In the genomic region with DNA sequence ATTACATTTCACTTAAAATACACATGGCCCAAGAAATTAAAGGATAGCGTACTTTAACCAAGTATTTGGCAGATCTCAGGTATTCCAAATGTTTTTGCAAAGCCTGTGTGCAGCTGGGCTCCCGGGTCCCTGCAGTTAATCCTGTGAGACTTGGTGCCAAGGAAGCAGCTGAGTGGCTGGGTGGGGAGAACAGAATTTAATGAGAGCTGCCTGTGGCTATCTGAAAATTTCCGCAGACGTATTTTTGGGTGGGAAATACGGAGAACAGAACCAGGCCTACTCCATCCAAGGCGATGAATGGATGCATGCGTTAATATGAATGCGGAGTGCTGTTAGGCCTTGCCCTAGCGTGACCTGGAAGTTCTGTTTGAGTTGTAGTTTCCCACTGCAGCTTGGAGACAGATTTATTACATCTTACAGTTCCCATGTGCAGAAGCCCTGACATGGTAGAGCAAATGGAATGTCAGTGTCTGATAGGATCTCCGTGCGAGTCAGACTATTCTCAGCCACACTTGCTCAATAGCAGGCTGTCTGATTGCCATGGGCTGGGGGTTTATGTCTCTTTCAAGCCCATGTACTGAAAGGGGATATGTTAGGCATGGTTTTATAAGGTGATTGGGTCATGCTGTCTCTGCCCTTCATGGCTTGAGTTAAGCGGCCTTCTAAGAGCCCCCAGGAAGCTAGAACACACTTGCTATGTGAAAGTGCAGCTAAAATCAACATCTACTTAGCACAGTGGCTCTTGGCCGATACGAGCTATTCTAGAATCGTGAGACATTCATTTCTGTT, we compare ENCODE assay signal across 10 mouse cellular contexts. TPM values are rescaled to one million over a fixed set of nuclear protein-coding genes. Genes with fewer than 3 reads are reported as not detected.
DNase-seq lines count a peak whose midpoint lies in the region; ATAC-seq and TF ChIP-seq lines count a peak whose summit lies in the region.
"Had no signal": no experiment of that assay in that cellular context is flagged by ENCODE, and none has a peak within 500 bp of the region (broad histone marks: within the 10 kb centered on the region; RNA-seq: fewer than 3 reads in every experiment).

No protein-coding gene starts in this region.

- peaks cover 24% of the 10 kb centered on the region for H3K4me1 ChIP-seq in hindbrain, embryonic 12.5 days
- peaks cover 12% of the 10 kb centered on the region for H3K4me1 ChIP-seq in hindbrain, embryonic 16.5 days (ENCODE audit: control insufficient read depth, insufficient read depth, low read depth, low read length)
- H3K4me1 ChIP-seq in embryonic facial prominence, embryonic 13.5 days: peaks cover 51% of the 10 kb centered on the region
- H3K4me1 ChIP-seq in kidney, postnatal 0 days (replicated peaks; ENCODE audit: insufficient read depth, low read length): peaks cover 16% of the 10 kb centered on the region

- no peak overlapping the region for H3K9ac ChIP-seq in hindbrain, embryonic 12.5 days
- no peak overlapping the region for H3K9ac ChIP-seq in hindbrain, embryonic 16.5 days (ENCODE audit: low read depth, low read length)
- no peak overlapping the region for H3K9ac ChIP-seq in embryonic facial prominence, embryonic 13.5 days
- no peak overlapping the region for H3K9ac ChIP-seq in kidney, postnatal 0 days (ENCODE audit: low read depth, low read length)
- H3K9ac ChIP-seq: midbrain, embryonic 12.5 days had no signal

- WGBS in hindbrain, embryonic 12.5 days: 78% methylated on average over 15 of the region's 15 CpGs
- WGBS in hindbrain, embryonic 16.5 days: 74% methylated on average over 15 of the region's 15 CpGs
- WGBS in embryonic facial prominence, embryonic 13.5 days: 43% methylated on average over 15 of the region's 15 CpGs
- 30% methylated on average over 15 of the region's 15 CpGs for whole genome bisulfite sequencing in kidney, postnatal 0 days

- H3K27ac ChIP-seq in hindbrain, embryonic 12.5 days: 0 out of 2 replicates have a peak overlapping the region, but pooled peaks have one; percentile 4
- H3K27ac ChIP-seq in hindbrain, embryonic 16.5 days (ENCODE audit: low read depth, low read length): no peak overlapping the region
- H3K27ac ChIP-seq in embryonic facial prominence, embryonic 13.5 days: peak overlapping the region; percentile 62
- H3K27ac ChIP-seq in kidney, postnatal 0 days: peak overlapping the region; percentile 48; the same call in 1 of the 2 replicates
- H3K27ac ChIP-seq: midbrain, embryonic 12.5 days had no signal

- ATAC-seq in hindbrain, embryonic 12.5 days (ENCODE audit: low FRiP score): no peak
- ATAC-seq in hindbrain, embryonic 16.5 days: no peak
- no peak for ATAC-seq in embryonic facial prominence, embryonic 13.5 days (ENCODE audit: insufficient number of reproducible peaks, insufficient read depth, low FRiP score, low TSS enrichment, low read depth)
- no peak for ATAC-seq in kidney, postnatal 0 days (replicated peaks; ENCODE audit: low FRiP score, low read depth)
- ATAC-seq in cerebellum, adult (ENCODE audit: insufficient number of reproducible peaks, low FRiP score, low TSS enrichment): no peak
- ATAC-seq: forebrain, embryonic 14.5 days had no signal

- no peak overlapping the region for H3K4me2 ChIP-seq in hindbrain, embryonic 12.5 days (replicated peaks)
- no peak overlapping the region for H3K4me2 ChIP-seq in hindbrain, embryonic 16.5 days (ENCODE audit: low read length)
- H3K4me2 ChIP-seq in embryonic facial prominence, embryonic 13.5 days: no peak overlapping the region
- H3K4me2 ChIP-seq in kidney, postnatal 0 days (ENCODE audit: low read length): no peak overlapping the region
- H3K4me2 ChIP-seq: midbrain, embryonic 12.5 days had no signal

- H3K9me3 ChIP-seq in hindbrain, embryonic 12.5 days (replicated peaks): no peaks in the 10 kb centered on the region
- H3K9me3 ChIP-seq in hindbrain, embryonic 16.5 days (ENCODE audit: control insufficient read depth, low read length): no peaks in the 10 kb centered on the region
- H3K9me3 ChIP-seq in embryonic facial prominence, embryonic 13.5 days: no peaks in the 10 kb centered on the region
- no peaks in the 10 kb centered on the region for H3K9me3 ChIP-seq in kidney, postnatal 0 days (replicated peaks; ENCODE audit: low read length)
- H3K9me3 ChIP-seq: midbrain, embryonic 12.5 days had no signal

- no peak for TF ChIP-seq CTCF in kidney, postnatal 0 days (IDR thresholded peaks at IDR 0.05; ENCODE audit: low read depth)

- no peaks in the 10 kb centered on the region for H3K27me3 ChIP-seq in hindbrain, embryonic 12.5 days
- no peaks in the 10 kb centered on the region for H3K27me3 ChIP-seq in hindbrain, embryonic 16.5 days (replicated peaks; ENCODE audit: control insufficient read depth, insufficient read depth, low read length)
- no peaks in the 10 kb centered on the region for H3K27me3 ChIP-seq in embryonic facial prominence, embryonic 13.5 days
- no peaks in the 10 kb centered on the region for H3K27me3 ChIP-seq in kidney, postnatal 0 days (ENCODE audit: insufficient read depth, low read length)
- H3K27me3 ChIP-seq: midbrain, embryonic 12.5 days had no signal

- H3K36me3 ChIP-seq in hindbrain, embryonic 12.5 days: peaks cover 17% of the 10 kb centered on the region
- H3K36me3 ChIP-seq in hindbrain, embryonic 16.5 days (ENCODE audit: control insufficient read depth, insufficient read depth, low read length): peaks cover 6% of the 10 kb centered on the region
- H3K36me3 ChIP-seq in embryonic facial prominence, embryonic 13.5 days: peaks cover 14% of the 10 kb centered on the region
- H3K36me3 ChIP-seq in kidney, postnatal 0 days (ENCODE audit: insufficient read depth, low read length): no peaks in the 10 kb centered on the region

- no peak overlapping the region for H3K4me3 ChIP-seq in hindbrain, embryonic 12.5 days
- H3K4me3 ChIP-seq in hindbrain, embryonic 16.5 days (ENCODE audit: low read length): no peak overlapping the region
- H3K4me3 ChIP-seq in embryonic facial prominence, embryonic 13.5 days: no peak overlapping the region
- H3K4me3 ChIP-seq in kidney, postnatal 0 days (replicated peaks; ENCODE audit: low read depth, low read length): no peak overlapping the region
- H3K4me3 ChIP-seq: midbrain, embryonic 12.5 days had no signal

- peak; percentile 80 for DNase-seq in 3T3-L1 (ENCODE audit: low read depth, low spot score)
- DNase-seq in kidney, postnatal 0 days (ENCODE audit: low spot score): peak; percentile 85
- no peak for DNase-seq in frontal cortex, postnatal 14 days (ENCODE audit: low spot score in 2 of 2)
- no peak for DNase-seq in right cerebral cortex, postnatal 10 days (ENCODE audit: low spot score in 2 of 2)

RNA-seq across cellular contexts. Expression of gene Adam19, which starts 17.5 kb away (rescaled TPM):
- polyA plus RNA-seq in hindbrain, embryonic 12.5 days (2016; fragmentation: Nextera tagmentation; extraction: Ambion mirVana): 17.3 and 18.4 TPM in 2 replicates
- polyA plus RNA-seq in hindbrain, embryonic 16.5 days (2015; fragmentation: Nextera tagmentation; extraction: Ambion mirVana): 9.4 and 13.0 TPM in 2 replicates
- polyA plus RNA-seq in embryonic facial prominence, embryonic 13.5 days (2015; fragmentation: Nextera tagmentation; extraction: Ambion mirVana): 9.7 and 10.0 TPM in 2 replicates
- polyA plus RNA-seq in kidney, postnatal 0 days (2015; fragmentation: Nextera tagmentation; extraction: Ambion mirVana): 6.5 and 8.1 TPM in 2 replicates

RNA-seq across cellular contexts. Expression of gene Gm12166, which starts 21.1 kb away (rescaled TPM):
- polyA plus RNA-seq in hindbrain, embryonic 12.5 days (2016; fragmentation: Nextera tagmentation; extraction: Ambion mirVana): 2.7 and 5.6 TPM in 2 replicates
- 5.5 and 13.3 TPM in 2 replicates for polyA plus RNA-seq in hindbrain, embryonic 16.5 days (2015; fragmentation: Nextera tagmentation; extraction: Ambion mirVana)
- polyA plus RNA-seq in embryonic facial prominence, embryonic 13.5 days (2015; fragmentation: Nextera tagmentation; extraction: Ambion mirVana): 3.1 and 5.8 TPM in 2 replicates
- polyA plus RNA-seq in kidney, postnatal 0 days (2015; fragmentation: Nextera tagmentation; extraction: Ambion mirVana): 6.0 and 6.2 TPM in 2 replicates

Comparison
In these comparisons a context has a peak if more than half of its experiments do, and no peak if none do; other contexts are left out.
1. DNase-seq: peak in 3T3-L1 (single experiment) and kidney, postnatal 0 days (single experiment); none in frontal cortex, postnatal 14 days (0 of 2) and right cerebral cortex, postnatal 10 days (0 of 2).